Mouse (Mus musculus): Measurements from ENCODE around the gene Aplp1.
A peak's percentile ranks its signal among the peaks of the same experiment; 100 is the strongest.

Aplp1 gene

DNA sequence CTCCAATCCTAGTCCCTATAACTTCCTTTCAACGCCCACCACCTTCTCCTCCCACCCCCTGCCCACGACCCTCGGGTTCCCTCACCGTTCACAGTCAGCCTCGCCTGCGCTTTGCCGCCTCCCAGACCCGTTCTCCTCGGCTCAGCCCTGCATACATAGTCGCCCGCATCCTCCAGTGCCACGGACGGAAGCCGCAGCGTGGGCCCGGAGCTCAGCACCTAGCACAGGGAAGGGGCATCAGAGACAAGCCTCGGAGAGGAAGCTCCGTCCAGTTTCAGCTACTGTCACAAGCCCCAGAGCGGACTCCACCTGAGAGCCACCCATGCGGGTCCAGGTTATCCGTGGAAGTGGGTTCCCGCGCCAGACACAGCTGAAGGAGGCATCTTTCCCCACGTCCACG, 8.0 kb upstream of the Aplp1 start:
- no peak for DNase-seq (ENCODE audit: extremely low spot score, low read depth, low spot score)

DNA sequence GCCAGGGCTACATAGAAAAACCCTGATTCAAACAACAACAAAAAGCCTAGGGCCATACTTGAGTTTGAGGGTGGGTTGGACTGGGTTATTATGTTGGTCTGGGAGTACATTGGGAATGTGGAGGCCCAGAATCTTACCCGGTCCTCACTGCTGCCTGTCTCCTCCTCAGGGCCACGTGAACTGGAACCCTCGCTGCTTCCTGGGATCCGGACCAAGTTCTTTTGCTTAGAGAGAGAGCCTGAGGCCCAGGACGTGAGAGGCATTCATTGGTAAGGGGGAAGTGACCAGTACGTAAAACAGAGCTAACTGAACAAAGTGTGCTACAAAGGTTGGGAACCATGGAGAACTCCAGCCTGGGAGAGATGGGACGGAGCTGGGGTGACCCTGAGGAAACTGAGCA, 4.9 kb upstream of the Aplp1 start:
- DNase-seq (ENCODE audit: extremely low spot score, low read depth, low spot score) = no peak

DNA sequence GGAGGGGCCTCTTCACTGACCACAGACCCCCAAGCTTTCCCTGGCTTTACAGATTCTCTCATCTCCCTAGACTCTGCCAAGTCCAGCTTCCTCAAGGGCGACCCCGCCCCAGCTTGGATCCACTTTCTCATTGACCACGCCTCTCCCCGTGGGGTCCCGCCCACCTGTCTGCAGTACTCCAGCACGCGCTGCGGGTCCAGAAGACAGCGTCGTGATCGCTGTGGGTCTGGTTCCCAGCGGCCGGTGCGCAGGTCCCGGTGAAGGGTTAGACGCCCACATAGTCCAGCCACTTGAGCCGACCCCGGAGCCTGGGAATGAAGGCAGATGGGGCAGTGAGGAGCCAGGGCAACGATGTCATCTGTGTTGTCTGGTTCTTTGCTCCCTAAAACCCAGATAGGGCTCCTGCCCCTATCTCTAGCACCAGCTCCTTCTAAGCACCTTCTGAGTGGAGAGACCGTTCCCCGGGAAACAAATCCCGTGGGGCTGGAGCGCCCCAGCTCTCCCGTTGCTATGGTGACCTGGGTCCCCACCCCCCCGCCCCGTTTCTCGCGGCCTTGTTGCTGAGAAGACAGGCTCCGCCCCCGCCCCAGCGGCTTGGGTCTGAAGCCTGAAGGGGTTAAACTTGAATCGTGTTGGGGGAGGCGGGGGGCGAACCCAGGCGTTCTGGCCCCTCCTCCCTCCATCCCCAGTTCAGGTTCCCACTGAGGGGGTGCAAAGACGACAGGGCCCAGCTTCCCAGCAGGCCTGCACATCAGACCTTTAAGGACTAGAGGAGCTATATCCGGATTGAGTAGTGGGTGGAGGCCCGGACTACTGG, 973 bp downstream of the Aplp1 start:
- no peak for DNase-seq (ENCODE audit: extremely low spot score, low read depth, low spot score)

DNA sequence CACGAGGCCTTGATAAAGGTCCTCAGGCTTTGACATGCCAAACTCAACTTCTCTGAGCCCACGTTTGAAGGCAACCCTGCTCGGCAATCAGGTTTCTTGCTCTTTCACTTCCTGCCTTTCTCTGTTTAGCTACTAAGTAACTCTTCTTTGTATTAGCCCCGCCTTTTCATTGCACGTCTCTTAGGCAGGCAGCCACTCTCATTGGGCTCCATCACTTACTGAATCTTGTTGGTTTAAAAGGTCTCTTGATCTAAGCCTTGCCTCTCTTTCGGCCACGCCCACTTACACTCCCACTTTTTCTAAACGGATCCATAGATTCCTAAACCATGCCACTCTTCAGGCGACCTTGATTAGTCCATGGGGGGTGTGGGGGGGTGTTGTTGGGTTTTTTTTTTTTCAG, 1.6 kb downstream of the Aplp1 start:
- no peak for DNase-seq (ENCODE audit: extremely low spot score, low read depth, low spot score)

DNA sequence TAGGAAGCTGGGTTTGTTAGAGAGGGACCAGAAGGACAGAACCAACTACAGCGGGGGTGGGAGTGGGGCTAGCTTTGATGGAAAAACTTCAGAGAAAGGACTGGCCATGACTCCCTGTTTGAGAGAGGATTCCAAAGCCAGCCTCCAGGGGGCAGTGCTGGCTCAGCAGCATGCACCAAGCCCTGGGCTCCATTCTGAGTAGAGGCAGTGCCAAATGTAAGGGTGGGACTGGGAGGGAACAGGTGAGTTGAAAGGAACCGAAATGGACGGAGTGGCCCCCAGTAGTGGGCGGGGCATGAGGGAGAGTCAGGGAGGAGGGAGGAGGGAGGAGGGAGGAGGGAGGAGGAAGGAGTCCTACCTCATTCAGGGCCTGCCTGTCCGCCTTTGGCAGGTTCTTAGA, 4.6 kb downstream of the Aplp1 start:
- DNase-seq (ENCODE audit: extremely low spot score, low read depth, low spot score) = no peak

DNA sequence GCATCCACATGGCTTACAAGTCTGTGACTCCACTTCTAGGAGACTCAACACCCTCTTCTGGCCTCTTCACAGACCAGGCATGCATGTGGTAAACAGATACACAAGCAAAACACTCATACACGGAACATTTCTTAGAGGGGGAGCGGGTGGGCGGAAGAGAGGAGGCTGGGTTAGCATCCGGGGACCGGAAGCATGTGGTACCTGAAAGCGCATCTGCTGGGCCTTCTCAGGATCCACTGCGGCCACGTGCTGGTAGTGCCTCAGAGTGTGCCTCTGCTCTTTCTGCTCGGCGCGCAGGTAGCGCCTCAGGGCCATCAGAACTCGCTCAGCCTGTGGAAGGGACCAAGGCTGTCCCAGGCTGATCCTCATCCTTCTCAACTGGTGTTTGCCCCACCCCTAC, 5.6 kb downstream of the Aplp1 start:
- no peak for DNase-seq (ENCODE audit: extremely low spot score, low read depth, low spot score)

DNA sequence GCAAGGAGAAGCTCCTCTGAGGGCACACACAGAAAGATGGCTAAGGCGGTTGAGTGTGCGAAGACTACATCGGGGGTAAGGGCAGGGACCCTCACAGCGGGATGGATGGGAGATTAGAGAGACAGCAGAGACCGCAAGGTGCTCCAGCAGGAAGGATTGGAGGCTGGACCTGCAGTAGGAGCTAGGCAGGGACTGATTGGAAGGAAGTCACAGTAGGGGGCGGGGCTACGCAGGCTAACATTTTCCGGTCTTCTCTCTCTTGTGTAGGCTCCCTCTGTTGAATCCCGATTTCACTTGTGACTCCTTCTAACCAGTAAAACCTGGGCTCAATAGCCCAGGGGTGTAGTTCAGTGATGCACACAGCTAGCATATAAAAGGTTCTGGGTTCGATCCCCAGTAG, 8.5 kb downstream of the Aplp1 start:
- no peak for DNase-seq (ENCODE audit: extremely low spot score, low read depth, low spot score)

DNA sequence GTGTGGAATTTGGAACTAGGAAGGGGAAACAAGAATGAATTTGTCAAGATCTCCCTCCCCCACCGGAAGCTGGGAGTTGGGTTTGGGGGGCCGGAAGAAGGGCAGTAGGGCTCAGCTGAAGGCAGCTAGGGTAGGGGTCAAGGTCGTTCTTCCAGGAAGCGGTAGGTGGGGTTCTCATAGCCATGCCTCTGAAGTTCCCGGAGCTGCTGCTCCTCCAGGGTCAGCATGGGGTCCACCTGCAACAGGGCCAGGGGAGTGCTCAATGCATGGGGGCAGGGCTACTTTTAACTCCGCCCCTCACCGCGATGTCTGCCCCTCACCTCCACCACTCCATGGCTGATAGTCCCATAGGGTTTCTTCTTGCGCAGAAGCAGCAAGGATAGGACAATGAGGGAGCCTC, 10.2 kb downstream of the Aplp1 start:
- DNase-seq (ENCODE audit: extremely low spot score, low read depth, low spot score) = no peak

DNA sequence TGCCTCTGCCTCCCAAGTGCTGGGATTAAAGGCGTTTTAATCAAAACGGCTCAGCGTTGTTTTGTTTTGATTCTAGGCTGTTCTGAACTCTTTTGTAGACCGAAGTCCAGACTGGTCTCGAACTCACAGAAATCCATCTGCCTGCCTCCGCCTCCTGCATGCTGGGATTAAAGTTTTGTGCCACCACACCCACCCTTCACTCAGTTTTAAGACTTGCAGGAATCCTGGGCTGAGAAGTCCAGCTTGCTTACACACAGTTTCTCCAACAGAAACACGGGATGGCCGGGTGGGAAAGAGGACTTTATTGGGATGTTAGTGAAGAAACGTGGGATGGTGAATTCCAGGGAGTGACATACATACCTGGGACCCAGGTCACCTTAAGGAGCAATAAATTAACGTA, 10.6 kb downstream of the Aplp1 start:
- no peak for DNase-seq (ENCODE audit: extremely low spot score, low read depth, low spot score)

DNA sequence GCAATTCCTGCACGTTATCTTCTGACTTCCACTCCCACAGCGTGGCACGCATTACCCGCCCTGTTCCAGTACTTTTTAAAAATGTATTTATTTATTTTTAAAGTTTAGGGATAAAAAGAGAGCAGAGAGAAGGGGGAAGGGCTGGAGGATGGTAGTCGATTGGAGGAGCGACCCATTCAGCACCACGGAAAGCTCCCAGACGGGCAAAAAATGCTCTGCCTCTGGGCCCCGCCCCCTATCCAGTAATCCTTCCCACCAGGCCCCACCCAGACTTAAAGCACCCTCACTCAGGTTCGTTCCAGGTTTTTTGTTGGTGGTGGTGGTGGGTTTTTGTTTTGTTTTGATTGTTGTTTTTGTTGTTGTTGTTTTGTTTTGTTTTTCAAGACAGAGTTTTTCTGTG, 11.1 kb downstream of the Aplp1 start:
- no peak for DNase-seq (ENCODE audit: extremely low spot score, low read depth, low spot score)

DNA sequence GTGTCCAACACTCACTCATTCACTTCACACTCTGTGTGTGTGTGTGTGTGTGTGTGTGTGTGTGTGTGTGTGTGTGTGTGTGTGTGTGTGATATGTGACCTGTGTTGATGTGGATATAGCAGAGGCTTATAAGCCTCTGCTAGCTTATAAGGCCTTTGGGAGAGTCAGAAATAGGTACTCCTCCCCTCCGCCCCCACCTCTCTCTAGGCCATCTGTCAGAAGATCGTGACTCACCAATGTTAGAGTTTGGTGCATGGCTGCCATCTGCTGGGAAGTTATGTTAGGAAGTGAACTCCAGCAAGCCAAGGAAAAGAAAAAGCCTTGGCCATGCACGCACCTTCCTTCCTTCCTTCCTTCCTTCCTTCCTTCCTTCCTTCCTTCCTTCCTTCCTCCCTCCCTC, 13.5 kb downstream of the Aplp1 start:
- DNase-seq (ENCODE audit: extremely low spot score, low read depth, low spot score) = no peak

DNA sequence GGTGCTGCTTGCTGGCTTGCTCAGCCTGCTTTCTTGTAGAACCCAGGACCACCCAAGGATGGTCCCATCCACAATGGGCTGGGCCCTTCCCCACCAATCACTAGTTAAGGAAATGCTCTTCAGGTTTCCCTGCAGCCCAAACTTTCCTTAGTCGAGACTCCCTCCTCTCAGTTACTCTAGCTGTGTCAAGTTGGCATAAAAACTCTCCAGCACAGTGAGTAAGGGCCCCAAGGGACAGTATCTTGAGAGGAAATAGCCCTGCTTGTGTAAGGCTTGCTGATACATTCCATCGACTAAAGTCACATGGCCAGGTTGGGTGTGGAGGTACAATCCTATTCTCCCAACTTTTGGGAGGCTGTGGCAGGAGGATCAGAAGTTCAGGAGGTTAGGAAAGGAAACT, 15.1 kb downstream of the Aplp1 start:
- no peak for DNase-seq (ENCODE audit: extremely low spot score, low read depth, low spot score)

DNA sequence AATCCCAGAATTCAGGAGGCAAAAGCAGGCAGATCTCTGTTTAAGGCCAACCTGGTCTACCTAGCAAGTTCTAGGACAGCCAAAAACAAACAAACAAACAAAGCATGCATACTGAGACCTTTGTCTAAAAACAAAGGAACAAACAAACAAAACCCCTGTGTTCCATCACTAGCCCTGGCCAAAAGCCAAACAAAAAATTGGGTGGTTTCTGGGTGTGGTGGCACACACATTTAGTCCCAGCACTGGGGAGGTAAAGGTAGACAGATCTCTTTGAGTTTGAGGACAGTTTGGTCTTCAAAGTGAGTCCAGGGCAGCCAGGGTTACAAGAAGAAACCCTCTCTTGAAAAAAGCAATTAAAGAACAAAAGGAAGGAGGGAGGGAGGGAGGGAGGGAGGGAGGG, 16.0 kb downstream of the Aplp1 start:
- no peak for DNase-seq (ENCODE audit: extremely low spot score, low read depth, low spot score)

DNA sequence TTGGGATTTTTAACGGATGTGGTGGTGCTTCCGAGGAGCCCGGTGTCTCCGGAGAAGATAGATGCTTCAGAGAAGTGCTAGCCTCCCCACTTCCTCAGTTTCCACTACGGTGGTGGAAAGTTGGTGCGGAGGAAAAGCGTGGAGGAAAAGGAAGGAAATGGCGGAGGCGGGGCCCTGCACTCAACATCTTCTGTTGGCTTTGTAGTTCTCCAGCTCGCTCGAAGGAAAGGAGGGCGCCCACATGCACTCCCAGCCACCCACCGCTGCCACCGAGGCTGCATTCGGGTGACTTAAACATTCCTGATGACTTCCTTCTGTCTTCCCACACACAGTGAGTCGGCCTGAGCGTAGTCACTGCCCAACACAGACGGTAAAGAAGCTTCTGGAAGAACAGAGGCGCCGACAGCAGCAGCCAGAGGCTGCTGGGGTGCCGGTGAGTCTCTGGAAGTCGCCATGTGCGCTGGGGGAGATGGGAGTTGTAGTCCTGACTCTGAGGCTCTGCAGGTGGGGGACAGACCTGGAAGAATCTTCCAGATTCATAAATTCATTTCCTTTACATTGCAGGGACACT, 22.2 kb downstream of the Aplp1 start:
- DNase-seq (ENCODE audit: extremely low spot score, low read depth, low spot score) = no peak

DNA sequence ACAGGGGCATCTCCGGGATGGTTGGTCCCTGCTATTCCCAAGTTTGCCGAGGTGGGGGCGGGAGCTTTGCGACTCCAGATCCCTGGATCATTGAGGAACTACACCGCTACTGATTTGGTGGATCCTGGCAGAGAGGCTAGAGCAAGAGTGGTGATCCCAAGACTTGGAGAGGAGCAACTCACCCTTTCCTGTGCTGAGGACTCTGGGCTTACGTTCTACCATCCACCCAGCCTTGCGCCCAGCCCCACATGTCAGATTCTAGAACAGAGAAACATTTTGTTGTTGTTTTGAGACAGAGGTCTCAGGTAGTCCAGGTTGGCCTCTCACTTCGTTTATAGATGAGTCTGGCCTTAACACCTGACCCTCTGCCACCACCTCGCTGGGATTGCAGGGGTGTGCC, 22.8 kb downstream of the Aplp1 start:
- DNase-seq (ENCODE audit: extremely low spot score, low read depth, low spot score) = no peak

DNA sequence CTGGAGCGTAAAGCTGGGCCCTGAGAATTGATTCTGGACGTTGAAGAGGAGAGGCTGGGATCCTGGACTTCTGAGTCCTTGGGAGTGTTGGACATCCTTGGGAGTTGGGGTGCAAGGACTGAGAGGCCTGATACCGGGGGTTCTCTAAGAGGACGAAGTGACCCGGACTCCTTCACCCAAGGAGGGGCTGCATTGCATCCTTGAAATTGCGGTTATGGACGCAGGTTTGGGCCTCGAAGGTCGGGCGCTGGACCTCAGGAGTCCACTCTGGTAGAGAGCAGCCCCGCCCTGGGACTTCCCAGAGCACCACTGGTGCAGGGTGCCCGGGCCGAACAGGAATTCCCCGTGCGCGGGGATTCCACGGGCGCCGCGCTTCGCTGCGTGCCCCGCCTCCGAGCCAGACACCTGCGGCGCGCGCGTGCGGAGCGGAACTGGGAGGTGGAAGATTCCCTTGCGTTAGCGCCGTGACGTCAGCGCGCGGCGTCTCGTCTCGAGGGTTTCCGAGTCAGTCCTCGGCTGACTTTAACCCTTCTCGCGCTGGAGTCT, 23.4 kb downstream of the Aplp1 start:
- peak; percentile 33 for DNase-seq (ENCODE audit: extremely low spot score, low read depth, low spot score)

DNA sequence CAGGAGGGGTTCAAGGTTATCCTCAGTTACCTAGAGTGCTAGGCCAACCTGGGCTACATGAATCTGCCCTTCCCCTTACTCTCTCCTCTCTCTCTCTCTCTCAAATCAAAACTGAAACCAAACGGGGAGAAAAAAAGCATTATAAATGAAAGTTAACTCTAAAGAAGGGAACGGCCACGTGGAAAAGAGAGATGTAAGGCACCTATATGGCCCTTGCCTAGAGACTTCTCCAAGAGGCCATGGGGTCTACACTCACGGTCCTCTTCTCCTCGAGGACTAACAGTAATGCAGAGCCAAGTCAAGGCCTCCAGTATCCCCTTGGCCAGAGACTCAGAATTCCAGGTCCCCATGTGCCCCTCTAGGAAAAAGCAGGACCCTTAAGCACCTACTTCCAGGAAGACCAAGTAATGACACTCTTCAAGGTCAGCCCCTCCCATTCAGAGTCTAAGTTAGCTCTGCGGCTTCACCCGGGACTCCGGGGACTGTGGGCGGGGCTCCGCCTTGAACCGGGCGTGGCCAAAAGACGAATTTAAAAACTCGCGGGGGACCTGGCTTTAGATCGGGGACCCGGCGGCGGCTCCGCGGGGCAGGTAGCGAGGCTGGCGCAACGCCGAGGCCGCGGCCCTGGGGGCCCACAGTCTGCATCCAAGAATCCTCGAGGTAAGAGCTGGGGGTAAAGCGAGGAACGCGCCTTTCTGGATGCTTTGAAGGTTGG, 24.0 kb downstream of the Aplp1 start, which contains the start of gene Nfkbid:
Gene Nfkbid, plus strand, starts transcription at position 558 of the 715 bp plus-strand sequence.
- no peak for DNase-seq (ENCODE audit: extremely low spot score, low read depth, low spot score)

DNA sequence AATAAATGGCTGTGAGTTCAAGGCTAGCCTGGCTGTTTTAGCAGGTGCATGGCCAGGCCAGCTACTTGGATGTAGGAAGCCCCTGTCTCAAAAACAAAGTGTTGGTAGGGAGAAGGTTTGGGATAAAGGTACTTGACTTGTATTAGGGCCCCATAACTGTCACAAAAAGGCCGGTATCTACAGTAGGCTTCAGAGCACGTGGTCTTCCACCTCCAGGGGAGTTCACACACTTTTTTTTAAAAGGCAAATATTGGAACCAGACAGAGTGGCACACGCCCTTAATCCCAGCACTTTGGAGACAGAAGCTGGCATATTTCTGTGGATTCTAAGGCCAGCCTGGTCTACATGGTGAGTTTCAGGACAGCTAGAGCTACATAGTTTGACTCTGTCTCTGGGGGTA, 24.7 kb downstream of the Aplp1 start:
- DNase-seq (ENCODE audit: extremely low spot score, low read depth, low spot score) = no peak

DNA sequence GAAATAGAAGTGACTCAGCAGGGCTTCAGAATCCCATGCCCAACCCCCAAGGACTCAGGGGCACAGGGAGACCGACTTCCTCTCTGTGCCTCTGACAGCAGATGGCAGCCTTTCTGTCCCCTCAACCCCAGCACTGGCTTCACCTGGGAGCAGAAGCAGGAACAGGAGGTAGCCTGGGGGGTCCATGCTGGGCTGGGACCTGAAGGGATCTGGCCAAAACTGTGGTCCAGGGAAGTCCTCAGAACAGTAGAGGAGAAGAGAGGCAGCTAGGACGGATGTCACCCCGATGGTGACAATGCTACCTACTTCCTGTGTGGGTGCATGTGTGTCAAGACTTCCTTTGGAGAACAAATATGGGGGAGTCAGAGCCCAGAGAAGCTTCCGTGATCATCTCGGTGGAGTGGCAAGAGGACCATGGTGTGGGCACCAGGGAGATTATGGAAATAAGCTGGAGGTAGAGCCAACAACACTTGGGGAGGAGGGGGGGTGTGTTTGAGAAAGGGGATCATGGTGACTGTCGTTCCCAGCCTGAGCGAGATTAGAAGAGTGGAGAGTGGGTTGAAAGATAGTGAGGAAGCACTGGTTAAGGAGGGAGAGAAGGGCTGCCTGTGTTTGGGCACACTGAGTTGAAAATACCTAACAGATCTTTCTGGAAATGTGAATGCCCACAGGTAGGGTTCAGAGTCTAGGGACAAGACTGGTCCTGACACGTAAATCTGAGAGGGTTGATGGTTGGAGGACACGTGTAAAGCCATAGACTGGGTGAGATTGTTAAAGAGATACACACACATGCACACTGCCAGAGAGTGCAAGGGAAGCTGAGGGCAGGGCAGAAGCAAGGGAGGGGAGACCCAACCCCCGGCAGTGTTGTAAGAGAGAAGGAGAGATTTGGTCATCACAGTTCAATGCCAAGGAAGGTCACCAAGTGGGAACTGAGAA, 25.5 kb downstream of the Aplp1 start, which contains the start of gene Hcst:
Gene Hcst, minus strand, starts transcription at position 294 of the 939 bp plus-strand sequence.
- DNase-seq (ENCODE audit: extremely low spot score, low read depth, low spot score) = no peak

DNA sequence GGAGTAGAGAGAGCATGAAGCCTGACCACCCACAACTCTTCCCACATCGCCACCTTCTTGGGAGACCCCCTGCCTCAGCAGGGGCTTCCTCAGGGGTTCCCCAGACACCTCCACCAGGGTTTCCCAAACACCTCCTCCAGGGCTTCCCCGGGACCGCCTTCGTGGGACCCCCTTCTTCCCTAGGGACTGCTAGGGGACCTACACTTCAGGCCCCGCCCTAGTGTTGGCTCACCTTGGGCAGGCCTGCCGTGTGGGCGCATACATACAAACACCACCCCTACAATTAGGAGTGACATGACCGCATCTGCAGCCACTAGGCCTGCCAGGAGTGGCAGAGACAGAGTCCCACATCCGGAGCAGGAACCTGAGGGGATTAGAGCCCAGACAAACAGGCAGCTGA, 27.5 kb downstream of the Aplp1 start:
- no peak for DNase-seq (ENCODE audit: extremely low spot score, low read depth, low spot score)

DNA sequence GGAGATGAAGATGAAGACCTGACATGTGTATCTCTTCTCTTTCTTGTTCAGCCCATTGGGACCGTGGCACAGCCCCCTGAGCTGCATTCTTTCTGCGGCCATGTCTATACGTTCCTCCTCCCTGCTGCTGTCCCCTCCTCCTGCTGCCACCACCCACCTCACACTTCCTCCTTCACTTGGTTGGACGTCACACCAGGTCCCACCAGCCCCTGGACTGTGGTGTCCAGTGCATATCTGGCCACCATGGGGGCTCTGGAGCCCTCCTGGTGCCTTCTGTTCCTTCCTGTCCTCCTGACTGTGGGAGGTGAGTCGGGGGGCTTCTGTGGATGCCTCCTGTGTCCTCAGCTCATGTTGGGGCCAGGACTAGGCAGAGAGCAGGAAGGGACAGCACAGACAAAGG, 31.7 kb downstream of the Aplp1 start, which contains the start of gene Tyrobp:
Gene Tyrobp, plus strand, starts transcription at position 165 of the 400 bp plus-strand sequence.
- no peak for DNase-seq (ENCODE audit: extremely low spot score, low read depth, low spot score)

All from hindlimb bud, embryonic 11.5 days (tissue).